Mouse (Mus musculus) megakaryocyte progenitor cell, adult 5-6 weeks (primary cell): ENCODE data around the gene Stx4a. TPM values are rescaled to one million over a fixed set of nuclear protein-coding genes. Genes with fewer than 3 reads are reported as not detected.
"Not testable (repeated sequence)": the region's sequence is repeated elsewhere in the genome, so short reads cannot be mapped to it uniquely, and the experiment has no call there.

Experiments used
- ATAC-seq: replicated peaks from 2 replicates; pipeline ENCODE4 v1.8.0; 2016; ENCODE audit warnings: mild to moderate bottlenecking, moderate TSS enrichment, inconsistent platforms; ENCODE audit not compliant: poor library complexity
- total RNA-seq, 2 experiments: library from RNA; stranded (forward) in 1 of 2; stranded (reverse) in 1 of 2; fragments of 157-497, 149-512 nt in 1 of 2; fragments of 200-1000 nt in 1 of 2; gene quantifications; 2 replicates each; pipeline versions ENCODE4 v1.2.3 to v1.2.4; 2015 to 2017

Stx4a gene
- total RNA-seq, 2 experiments from 2014 or later: 35.7 to 70.2 TPM

- ATAC-seq: no peak
Observed at GRCm38 (mm10) chr7:127814241-127814921, 9.7 kb upstream of the Stx4a start.

- ATAC-seq: no peak
Observed at GRCm38 (mm10) chr7:127815116-127815665, 8.9 kb upstream of the Stx4a start.

GRCm38 (mm10) chr7:127815954-127816821 lies 7.9 kb upstream of the Stx4a start:
- ATAC-seq: peak; percentile 97

GRCm38 (mm10) chr7:127817053-127817452 lies 7.0 kb upstream of the Stx4a start:
- no peak for ATAC-seq

GRCm38 (mm10) chr7:127817776-127818175 lies 6.3 kb upstream of the Stx4a start:
- ATAC-seq: no peak

GRCm38 (mm10) chr7:127820836-127821509 lies 3.1 kb upstream of the Stx4a start:
- ATAC-seq: no peak

- no peak; the same call in 1 of the 2 replicates for ATAC-seq
Observed at GRCm38 (mm10) chr7:127822494-127822893, 1.6 kb upstream of the Stx4a start.

GRCm38 (mm10) chr7:127823236-127824171 lies 590 bp upstream of the Stx4a start:
- ATAC-seq: no peak

GRCm38 (mm10) chr7:127835550-127835949 lies 11.5 kb downstream of the Stx4a start:
- ATAC-seq: no peak

- no peak for ATAC-seq
Observed at GRCm38 (mm10) chr7:127837473-127837872, 13.4 kb downstream of the Stx4a start.

- not testable (repeated sequence) for ATAC-seq
Observed at GRCm38 (mm10) chr7:127837878-127838277, 13.8 kb downstream of the Stx4a start.

- ATAC-seq: not testable (repeated sequence)
Observed at GRCm38 (mm10) chr7:127840031-127840430, 15.9 kb downstream of the Stx4a start.

GRCm38 (mm10) chr7:127840886-127841285 lies 16.8 kb downstream of the Stx4a start:
- ATAC-seq: peak; percentile 45

GRCm38 (mm10) chr7:127841340-127842000 lies 17.4 kb downstream of the Stx4a start:
- ATAC-seq: peak; percentile 82

GRCm38 (mm10) chr7:127842001-127842718 lies 18.1 kb downstream of the Stx4a start:
- ATAC-seq: peak; percentile 66

- no peak for ATAC-seq
Observed at GRCm38 (mm10) chr7:127849973-127850875, 26.1 kb downstream of the Stx4a start.

- no peak for ATAC-seq
Observed at GRCm38 (mm10) chr7:127850906-127851305, 26.8 kb downstream of the Stx4a start.

- peak; percentile 95 for ATAC-seq
Observed at GRCm38 (mm10) chr7:127858258-127858657, 34.2 kb downstream of the Stx4a start.
